Mouse (Mus musculus) CH12.LX (cell line): ENCODE data around the gene Krtap24-1. TPM values are rescaled to one million over a fixed set of nuclear protein-coding genes. Genes with fewer than 3 reads are reported as not detected.

Experiments used
- DNase-seq: peaks from one replicate; pipeline ENCODE4 v3.0.0-alpha.2; 2013; ENCODE audit errors: extremely low read depth
- H3K27ac ChIP-seq: 2 replicates; pipeline ENCODE4 v1.5.1; 2012; ENCODE audit warnings: low read depth, mild to moderate bottlenecking, control low read depth, moderate library complexity; ENCODE audit not compliant: insufficient read depth
- H3K27me3 ChIP-seq: replicated peaks from 2 replicates; pipeline ENCODE3; 2012; ENCODE audit warnings: inconsistent platforms
- H3K36me3 ChIP-seq, 2 experiments: replicated peaks in 1 of 2; 2 replicates each; pipeline versions ENCODE3 to v1.6.1; 2012; ENCODE audit warnings: inconsistent platforms in 1 of 2, low read length in 1 of 2, mild to moderate bottlenecking in 1 of 2, mixed read lengths in 1 of 2, moderate library complexity in 1 of 2; ENCODE audit not compliant: control insufficient read depth in 1 of 2, insufficient read depth in 1 of 2
- H3K4me1 ChIP-seq, 2 experiments: 2 replicates each; pipeline ENCODE4 v1.6.1; 2012; ENCODE audit warnings: inconsistent platforms in 1 of 2, moderate library complexity in 1 of 2; ENCODE audit not compliant: insufficient read depth in 2 of 2, control insufficient read depth in 1 of 2
- H3K4me2 ChIP-seq: 2 replicates; pipeline ENCODE4 v1.6.1; 2012; ENCODE audit warnings: low read depth, mild to moderate bottlenecking, control low read depth; ENCODE audit not compliant: poor library complexity, insufficient read depth, severe bottlenecking
- H3K4me3 ChIP-seq, 3 experiments: fragments of 150-350 bp in 1 of 3; sonication (generic) in 1 of 3; replicated peaks in 1 of 3; 2 replicates each; pipeline versions ENCODE3 to v1.5.1; 2011 to 2012; ENCODE audit warnings: low read depth in 2 of 3, low read length in 2 of 3, mild to moderate bottlenecking in 2 of 3, moderate library complexity in 2 of 3, control low read depth in 1 of 3, improper control_type of control experiment in 1 of 3, inconsistent platforms in 1 of 3, mixed read lengths in 1 of 3; ENCODE audit not compliant: poor library complexity in 1 of 3
- H3K79me2 ChIP-seq: replicated peaks from 2 replicates; pipeline ENCODE4 v1.6.1; 2012; ENCODE audit warnings: mild to moderate bottlenecking, moderate library complexity; ENCODE audit not compliant: control insufficient read depth, poor library complexity, insufficient read depth, severe bottlenecking; ENCODE audit errors: extremely low read depth
- H3K9ac ChIP-seq: 2 replicates; pipeline ENCODE4 v1.6.1; 2012; ENCODE audit warnings: low read depth, mild to moderate bottlenecking, control low read depth, moderate library complexity; ENCODE audit not compliant: insufficient read depth
- H3K9me3 ChIP-seq: replicated peaks from 2 replicates; pipeline ENCODE3; 2012; ENCODE audit warnings: low read length, inconsistent platforms, mixed read lengths
- CHD1 ChIP-seq: IDR thresholded peaks from 2 replicates; pipeline ENCODE4 v1.6.1; 2012; ENCODE audit warnings: low read depth, low read length, improper control_type of control experiment, inconsistent platforms
- ELF1 ChIP-seq: IDR thresholded peaks from 2 replicates; pipeline ENCODE4 v1.6.1; 2014; ENCODE audit warnings: low read depth, mild to moderate bottlenecking, inconsistent platforms, low read length, improper control_type of control experiment
- EP300 ChIP-seq: IDR thresholded peaks from 2 replicates; pipeline ENCODE4 v1.6.1; 2011; ENCODE audit warnings: low read length, improper control_type of control experiment
- ETS1 ChIP-seq: conservative IDR thresholded peaks from 2 replicates; pipeline ENCODE4 v1.6.1; 2012; ENCODE audit warnings: low read depth, mild to moderate bottlenecking, inconsistent platforms, low read length, improper control_type of control experiment, moderate library complexity
- HCFC1 ChIP-seq: IDR thresholded peaks from 2 replicates; pipeline ENCODE4 v1.6.1; 2012; ENCODE audit warnings: low read depth, mild to moderate bottlenecking, inconsistent platforms, low read length, improper control_type of control experiment
- JUN ChIP-seq: IDR thresholded peaks from 2 replicates; pipeline ENCODE4 v1.6.1; 2011; ENCODE audit warnings: low read depth, mild to moderate bottlenecking, low read length, improper control_type of control experiment, moderate library complexity; ENCODE audit not compliant: insufficient read depth
- JUND ChIP-seq: conservative IDR thresholded peaks from 2 replicates; pipeline ENCODE4 v1.6.1; 2011; ENCODE audit warnings: low read depth, low read length, improper control_type of control experiment
- KAT2A ChIP-seq: IDR thresholded peaks from 2 replicates; pipeline ENCODE4 v1.6.1; 2012; ENCODE audit warnings: low read length, improper control_type of control experiment, inconsistent platforms; ENCODE audit not compliant: insufficient replicate concordance
- MAFK ChIP-seq: IDR thresholded peaks from 2 replicates; pipeline ENCODE4 v1.6.1; 2011; ENCODE audit warnings: low read length, improper control_type of control experiment; ENCODE audit not compliant: insufficient replicate concordance
- MAX ChIP-seq: IDR thresholded peaks from 2 replicates; pipeline ENCODE4 v1.6.1; 2011; ENCODE audit warnings: low read length, improper control_type of control experiment
- MAZ ChIP-seq: IDR thresholded peaks from 2 replicates; pipeline ENCODE4 v1.6.1; 2012; ENCODE audit warnings: low read depth, mild to moderate bottlenecking, inconsistent platforms, low read length, improper control_type of control experiment, moderate library complexity
- MYC ChIP-seq: IDR thresholded peaks from 2 replicates; pipeline ENCODE4 v1.6.1; 2011; ENCODE audit warnings: low read depth, mild to moderate bottlenecking, improper control_type of control experiment, low read length
- NRF1 ChIP-seq: IDR thresholded peaks from 2 replicates; pipeline ENCODE4 v1.6.1; 2014; ENCODE audit warnings: low read depth, mild to moderate bottlenecking, inconsistent platforms, low read length, improper control_type of control experiment, moderate library complexity
- POLR2A ChIP-seq: IDR thresholded peaks from 2 replicates; pipeline ENCODE4 v1.6.1; 2011; ENCODE audit warnings: low read depth, mild to moderate bottlenecking, improper control_type of control experiment, low read length
- POLR2AphosphoS2 ChIP-seq: IDR thresholded peaks from 2 replicates; pipeline ENCODE4 v1.6.1; 2011; ENCODE audit warnings: low read depth, low read length, improper control_type of control experiment
- RCOR1 ChIP-seq: conservative IDR thresholded peaks from 2 replicates; pipeline ENCODE4 v1.6.1; 2012; ENCODE audit warnings: low read depth, mild to moderate bottlenecking, inconsistent platforms, low read length, improper control_type of control experiment
- TBP ChIP-seq: conservative IDR thresholded peaks from 2 replicates; pipeline ENCODE4 v1.6.1; 2011; ENCODE audit warnings: low read depth, low read length, improper control_type of control experiment
- TCF12 ChIP-seq: IDR thresholded peaks from 2 replicates; pipeline ENCODE4 v1.6.1; 2014; ENCODE audit warnings: low read depth, mild to moderate bottlenecking, inconsistent platforms, low read length, improper control_type of control experiment
- UBTF ChIP-seq: IDR thresholded peaks from 2 replicates; pipeline ENCODE4 v1.6.1; 2012; ENCODE audit warnings: low read depth, mild to moderate bottlenecking, inconsistent platforms, low read length, improper control_type of control experiment, moderate library complexity
- USF1 ChIP-seq: IDR thresholded peaks from 2 replicates; pipeline ENCODE4 v1.6.1; 2014; ENCODE audit warnings: low read depth, mild to moderate bottlenecking, inconsistent platforms, low read length, improper control_type of control experiment
- USF2 ChIP-seq: conservative IDR thresholded peaks from 2 replicates; pipeline ENCODE4 v1.6.1; 2011; ENCODE audit warnings: low read depth, low read length, improper control_type of control experiment
- ZKSCAN1 ChIP-seq: IDR thresholded peaks from 2 replicates; pipeline ENCODE4 v1.6.1; 2012; ENCODE audit warnings: low read depth, inconsistent platforms, low read length, improper control_type of control experiment, borderline replicate concordance
- dilution Hi-C: fragments of 300-500 bp; cut with MboI; formaldehyde crosslinking; loops from 2 replicates; pipeline ENCODE4 v1.14.3; 2020; ENCODE audit warnings: low sequenced_read_pairs; ENCODE audit not compliant: extremely low pct_unique_long_range_greater_than_20kb, extremely low pct_ligation_motif_present
- in situ Hi-C: fragments of 300-500 bp; cut with MboI; formaldehyde crosslinking; loops from 3 replicates; pipeline ENCODE4 v1.14.3; 2019; ENCODE audit warnings: low sequenced_read_pairs, low pct_ligation_motif_present, low pct_unique_long_range_greater_than_20kb, mixed read lengths
- polyA plus RNA-seq: library from polyadenylated mRNA; unstranded; fragments of >175 nt; gene quantifications from 2 replicates; pipeline ENCODE4 v1.2.1, GENCODE M21; 2012; ENCODE audit warnings: low read depth; ENCODE audit not compliant: insufficient read length
- total RNA-seq, 2 experiments: library from RNA; depleted of rRNA; stranded (reverse); fragments of 300-350 nt in 1 of 2; fragments of >200 nt in 1 of 2; gene quantifications; 2 replicates each; pipeline ENCODE4 v1.2.3; 2012 to 2014

Gene Krtap24-1
- total RNA-seq (2012; rRNA removed) (not detected in 2 replicates), total RNA-seq (2014; rRNA removed) (not detected in 2 replicates), polyA plus RNA-seq (not detected in 2 replicates)

- DNase-seq = no peak
- in situ Hi-C loops (no loop called here), dilution Hi-C loops (no loop called here)
- Histone ChIP-seq H3K4me1 (no peaks in the 10 kb centered on the region), H3K27me3 (no peaks in the 10 kb centered on the region), H3K9me3 (peaks cover 64% of the 10 kb centered on the region), H3K36me3 (no peaks in the 10 kb centered on the region), H3K4me2 (no peak within 1 kb of the TSS), H3K79me2 (no peaks in the 10 kb centered on the region), H3K27ac (no peak within 1 kb of the TSS), H3K9ac (no peak within 1 kb of the TSS), H3K4me3 (no peak within 1 kb of the TSS)
- TF ChIP-seq HCFC1 (no peak), KAT2A (no peak), ETS1 (no peak), USF2 (no peak), UBTF (no peak)
These were observed at the start of gene Krtap24-1 for GRCm38 (mm10) chr16:88611922-88612321. Krtap24-1 (minus strand) TSS chr16:88612279.

DNA sequence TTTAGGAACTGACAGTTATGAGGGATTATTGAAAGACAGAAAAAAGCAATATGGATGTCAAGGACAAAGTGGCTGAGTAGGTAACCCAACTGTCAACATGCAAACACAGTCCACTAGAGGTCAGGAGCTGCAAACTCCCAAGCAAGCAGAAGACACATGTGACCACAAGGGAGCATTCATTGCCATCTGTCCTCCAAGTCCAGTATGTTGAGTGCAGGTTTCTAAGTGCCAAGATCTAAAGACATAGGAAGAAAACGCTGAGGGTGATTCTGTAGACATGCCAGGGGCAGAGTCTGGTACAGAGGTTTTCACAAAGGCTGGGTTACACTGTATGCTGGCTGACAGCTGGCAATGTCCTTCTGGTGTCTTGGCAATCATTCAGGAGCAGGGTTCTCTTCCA is 45.3 kb upstream of the Krtap24-1 start:
- Histone ChIP-seq H3K27ac (no peak overlapping the region), H3K79me2 (no peaks in the 10 kb centered on the region), H3K9me3 (peaks cover 32% of the 10 kb centered on the region), H3K4me3 (no peak overlapping the region), H3K4me2 (no peak overlapping the region), H3K9ac (no peak overlapping the region), H3K27me3 (no peaks in the 10 kb centered on the region), H3K4me1 (no peaks in the 10 kb centered on the region), H3K36me3 (no peaks in the 10 kb centered on the region)
- in situ Hi-C loops (no loop called here), dilution Hi-C loops (no loop called here)
- no peak for DNase-seq
- TF ChIP-seq TCF12 (no peak), MAZ (no peak), EP300 (no peak), ELF1 (no peak), MAX (no peak), ETS1 (no peak), CHD1 (no peak), UBTF (no peak), RCOR1 (no peak), ZKSCAN1 (no peak), USF1 (no peak), MYC (no peak), JUND (no peak), JUN (no peak), USF2 (no peak), TBP (no peak), POLR2A (no peak), POLR2AphosphoS2 (no peak), MAFK (no peak), NRF1 (no peak)
